Mouse (Mus musculus): ENCODE data around the gene Slc16a4. TPM values are rescaled to one million over a fixed set of nuclear protein-coding genes. Genes with fewer than 3 reads are reported as not detected.

Slc16a4 gene
- polyA plus RNA-seq, 1 experiment from 2014 or later, result 2.1 TPM

DNA sequence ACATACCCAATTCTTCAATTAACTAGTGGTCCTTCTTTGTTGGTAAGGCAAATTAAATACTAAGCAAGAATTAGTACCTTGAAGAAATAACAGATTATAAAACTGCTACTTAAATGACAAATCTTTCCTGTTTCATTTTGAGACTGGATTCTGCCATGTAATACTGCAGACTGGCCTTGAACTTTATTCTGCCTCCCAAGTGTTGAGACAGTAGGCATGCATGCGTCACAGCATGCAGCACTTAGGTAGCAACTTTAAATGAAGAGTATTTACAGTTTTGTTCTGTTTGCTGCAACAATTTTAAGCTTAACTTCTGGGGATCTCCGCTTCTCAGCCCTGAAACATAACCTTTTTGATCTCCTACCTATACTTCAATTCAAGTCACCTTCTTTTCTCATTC, 30.1 kb downstream of the Slc16a4 start:
- Histone ChIP-seq H3K4me1 (peaks cover 23% of the 10 kb centered on the region), H3K9ac (no peak overlapping the region), H3K27ac (no peak overlapping the region), H3K9me3 (no peaks in the 10 kb centered on the region), H3K4me3 (no peak overlapping the region), H3K4me2 (replicated peaks) (no peak overlapping the region), H3K27me3 (replicated peaks) (no peaks in the 10 kb centered on the region), H3K36me3 (peaks cover 27% of the 10 kb centered on the region)
- 93% methylated on average over 2 of the region's 2 CpGs for WGBS
- no peak for ATAC-seq (ENCODE audit: low FRiP score, low read depth)

DNA sequence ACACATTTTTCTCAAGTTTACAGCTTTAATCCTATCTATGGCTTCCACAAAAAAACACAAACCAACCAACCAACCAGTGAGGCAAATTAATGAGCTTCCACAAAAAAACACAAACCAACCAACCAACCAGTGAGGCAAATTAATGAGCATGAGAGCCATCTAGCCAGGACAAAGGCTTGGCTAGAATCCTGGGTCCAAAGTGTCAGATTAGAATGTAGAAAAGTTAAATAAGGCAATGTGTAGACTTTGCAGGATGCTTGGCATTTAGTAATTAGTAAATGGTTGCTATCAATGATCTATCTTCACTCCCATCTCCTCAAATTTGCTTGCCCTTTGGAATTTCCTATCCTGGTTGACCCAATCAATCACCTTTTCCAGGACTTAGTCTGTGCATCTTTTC, 30.7 kb downstream of the Slc16a4 start:
- Histone ChIP-seq H3K4me3 (no peak overlapping the region), H3K36me3 (peaks cover 27% of the 10 kb centered on the region)

DNA sequence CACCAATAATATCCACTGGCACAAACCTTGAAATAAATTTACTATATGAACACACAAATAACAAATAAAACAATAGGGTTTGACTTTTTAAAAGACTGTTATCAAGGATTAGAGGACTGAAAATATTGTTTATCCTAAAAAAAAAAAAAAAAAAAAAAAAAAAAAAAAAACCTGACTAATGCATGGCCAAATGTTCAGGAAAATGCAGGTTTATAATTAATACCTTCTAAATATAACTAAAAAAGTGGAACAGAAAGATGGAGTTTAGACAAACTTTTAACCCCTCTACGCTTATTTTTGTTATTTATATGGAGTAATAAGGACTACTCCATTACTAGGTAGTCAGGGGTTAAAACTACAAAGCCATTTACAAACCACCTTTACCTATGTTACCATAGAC, 35.4 kb downstream of the Slc16a4 start:
- peaks cover 40% of the 10 kb centered on the region for H3K4me1 ChIP-seq
- WGBS, result 98% methylated on average over 1 of the region's 1 CpGs

More for the DNA sequence above, 30.7 kb downstream of the Slc16a4 start:
- Histone ChIP-seq H3K4me1 (peaks cover 23% of the 10 kb centered on the region), H3K9ac (no peak overlapping the region), H3K27ac (no peak overlapping the region), H3K4me2 (replicated peaks) (no peak overlapping the region), H3K9me3 (no peaks in the 10 kb centered on the region), H3K27me3 (replicated peaks) (no peaks in the 10 kb centered on the region)
- ATAC-seq (ENCODE audit: low FRiP score, low read depth), result no peak

DNA sequence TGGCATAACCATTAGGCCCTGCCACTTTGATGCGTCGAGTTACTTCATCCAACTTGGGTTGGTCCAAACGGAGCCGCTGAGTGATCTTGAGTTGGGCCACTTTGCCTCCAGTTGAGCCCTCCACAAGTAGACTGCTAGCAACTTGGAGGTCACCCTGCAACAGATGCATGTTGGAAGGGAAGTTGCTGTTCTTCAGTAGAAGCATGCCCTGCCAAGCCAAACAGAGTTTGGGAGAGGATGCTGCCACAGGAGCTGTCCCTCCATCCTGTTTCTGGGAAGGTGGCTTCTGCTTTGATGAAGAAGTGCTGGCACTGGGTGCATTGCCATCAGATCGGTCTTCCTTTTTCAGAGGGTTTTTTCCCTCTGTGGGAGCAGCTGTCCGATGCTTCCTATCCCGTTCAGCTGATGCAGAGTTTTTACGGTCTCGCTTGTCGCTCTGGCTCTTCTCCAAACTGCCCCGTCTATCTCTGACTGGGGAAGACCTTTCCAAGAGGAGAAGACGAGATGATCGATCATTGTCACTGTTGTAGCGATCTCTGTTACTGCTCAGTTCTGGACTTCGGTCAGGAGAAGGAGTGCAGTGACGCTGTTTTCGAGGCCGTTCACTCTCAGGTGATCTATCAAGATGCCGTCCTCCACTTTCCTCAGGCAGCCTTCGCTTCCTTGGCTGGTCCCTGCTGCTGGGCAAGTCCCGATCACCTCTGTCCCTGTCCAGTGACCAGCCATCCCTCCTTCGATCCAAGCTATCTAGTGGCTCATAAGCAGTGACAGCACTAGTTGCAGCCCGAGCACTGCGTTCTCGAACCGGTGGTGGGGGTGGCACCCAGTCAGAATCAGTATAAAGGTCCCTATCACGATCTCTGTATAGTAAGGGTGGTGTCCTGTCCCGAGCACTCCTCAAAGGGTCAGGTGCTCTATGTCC, 39.7 kb downstream of the Slc16a4 start:
- WGBS, result 80% methylated on average over 28 of the region's 28 CpGs
- Histone ChIP-seq H3K27me3 (replicated peaks) (no peaks in the 10 kb centered on the region), H3K4me2 (replicated peaks) (peak overlapping the region; percentile 98), H3K9ac (no peak overlapping the region), H3K36me3 (peaks cover 17% of the 10 kb centered on the region), H3K4me3 (peak overlapping the region; percentile 96), H3K4me1 (peaks cover 25% of the 10 kb centered on the region), H3K9me3 (no peaks in the 10 kb centered on the region), H3K27ac (no peak overlapping the region)
- ATAC-seq (ENCODE audit: low FRiP score, low read depth), result no peak

More for the DNA sequence above, 35.4 kb downstream of the Slc16a4 start:
- Histone ChIP-seq H3K4me2 (replicated peaks) (no peak overlapping the region), H3K27ac (no peak overlapping the region), H3K4me3 (no peak overlapping the region), H3K36me3 (peaks cover 37% of the 10 kb centered on the region), H3K9me3 (no peaks in the 10 kb centered on the region), H3K9ac (no peak overlapping the region), H3K27me3 (replicated peaks) (no peaks in the 10 kb centered on the region)
- no peak for ATAC-seq (ENCODE audit: low FRiP score, low read depth)

DNA sequence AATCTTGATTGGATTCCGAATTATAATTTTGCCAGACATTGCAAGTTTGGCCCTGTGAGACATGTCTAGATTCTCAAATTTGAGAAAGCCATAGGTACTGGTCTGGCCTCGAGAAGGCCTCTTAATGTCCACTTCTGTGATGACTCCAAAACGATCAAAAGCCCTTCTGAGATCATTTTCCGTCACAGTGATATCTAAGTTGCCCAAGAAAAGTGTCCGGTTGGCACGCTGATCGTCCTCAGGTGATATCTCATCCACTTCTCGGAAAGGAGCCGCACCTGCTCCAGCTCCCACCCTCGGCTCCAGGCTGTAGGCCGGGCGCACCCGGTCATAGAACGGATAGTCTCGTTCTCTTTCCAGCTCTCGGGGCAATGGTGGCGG, 40.7 kb downstream of the Slc16a4 start:
- H3K27ac ChIP-seq, result no peak overlapping the region
- 27% methylated on average over 17 of the region's 17 CpGs for WGBS

DNA sequence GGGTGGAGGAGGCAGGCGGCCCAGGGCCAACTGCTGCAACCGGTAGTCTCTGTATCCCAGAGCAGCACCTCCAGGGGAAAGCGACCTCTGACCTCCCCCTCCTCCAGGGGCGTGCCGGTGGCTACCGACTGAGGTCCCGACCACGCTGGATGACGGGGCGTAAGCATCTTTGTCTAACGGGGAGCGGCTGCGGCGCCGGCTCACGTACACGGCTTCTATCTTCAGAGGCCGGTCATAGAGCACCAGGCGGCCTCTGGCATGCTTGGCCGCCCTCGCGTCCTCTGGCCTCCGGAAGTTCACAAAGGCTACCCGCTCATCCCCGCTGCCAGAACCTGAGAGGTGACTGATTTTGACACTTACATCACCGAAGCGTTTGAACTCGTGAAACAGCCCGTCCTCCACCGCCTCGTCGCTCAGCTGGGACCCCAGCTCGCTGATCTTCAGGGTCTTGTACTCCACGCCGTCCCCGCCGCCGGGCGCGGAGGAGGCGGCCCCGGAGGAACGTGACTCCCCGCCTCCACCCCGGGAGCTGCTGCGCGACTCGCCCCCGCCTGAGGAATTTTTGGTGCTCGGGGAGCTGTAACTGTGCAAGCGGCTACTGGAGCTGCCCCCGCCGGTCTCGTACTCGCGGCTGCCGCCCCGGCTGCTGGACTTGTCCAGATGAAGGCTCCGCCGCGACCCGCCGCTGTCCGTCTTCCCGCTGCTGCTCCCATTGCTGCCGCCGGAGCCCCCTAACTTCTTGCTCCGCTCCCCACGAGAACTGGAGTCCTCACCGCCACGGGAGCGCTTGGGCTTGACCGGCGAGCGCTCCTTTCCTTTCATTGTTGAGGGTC, 41.3 kb downstream of the Slc16a4 start:
- peak overlapping the region; percentile 96 for H3K4me3 ChIP-seq
- peak; percentile 5 for ATAC-seq (ENCODE audit: low FRiP score, low read depth)
- no peaks in the 10 kb centered on the region for H3K27me3 ChIP-seq (replicated peaks)
- under 1% methylated on average over 75 of the region's 75 CpGs for WGBS
- peak overlapping the region; percentile 88 for H3K9ac ChIP-seq
- H3K27ac ChIP-seq, result peak overlapping the region; percentile 75
- H3K4me1 ChIP-seq, result peaks cover 23% of the 10 kb centered on the region
- H3K4me2 ChIP-seq (replicated peaks), result peak overlapping the region; percentile 98
- no peaks in the 10 kb centered on the region for H3K9me3 ChIP-seq
- H3K36me3 ChIP-seq, result peaks cover 13% of the 10 kb centered on the region

More for the DNA sequence above, 40.7 kb downstream of the Slc16a4 start:
- no peaks in the 10 kb centered on the region for H3K27me3 ChIP-seq (replicated peaks)
- peaks cover 13% of the 10 kb centered on the region for H3K36me3 ChIP-seq
- H3K4me3 ChIP-seq, result peak overlapping the region; percentile 96
- H3K9me3 ChIP-seq, result no peaks in the 10 kb centered on the region
- peaks cover 23% of the 10 kb centered on the region for H3K4me1 ChIP-seq
- H3K4me2 ChIP-seq (replicated peaks), result peak overlapping the region; percentile 98
- peak overlapping the region; percentile 88 for H3K9ac ChIP-seq
- no peak for ATAC-seq (ENCODE audit: low FRiP score, low read depth)

DNA sequence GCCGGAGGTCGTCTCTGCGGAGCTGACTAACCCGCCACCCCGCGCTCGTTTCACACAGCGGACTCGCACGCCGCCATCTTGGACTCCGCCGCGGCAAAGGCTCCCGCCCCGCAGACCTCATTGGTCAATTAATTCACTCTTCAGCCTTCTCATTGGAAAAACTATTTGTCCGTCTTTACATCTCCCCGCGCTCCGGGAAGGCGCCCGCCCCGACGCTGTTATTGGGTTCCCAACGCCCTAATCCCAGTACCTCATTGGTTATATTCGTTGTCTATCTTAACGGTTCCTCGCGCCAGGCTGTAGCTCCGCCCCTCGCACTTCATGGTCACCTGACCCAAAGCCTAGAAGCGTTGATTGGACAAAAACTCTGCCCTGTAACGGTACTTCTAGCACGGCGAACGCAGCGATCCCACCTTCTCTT, 41.9 kb downstream of the Slc16a4 start:
- H3K4me3 ChIP-seq, result peak overlapping the region; percentile 96
- H3K27me3 ChIP-seq (replicated peaks), result no peaks in the 10 kb centered on the region
- peak; percentile 98 for ATAC-seq (ENCODE audit: low FRiP score, low read depth)
- peak overlapping the region; percentile 86 for H3K27ac ChIP-seq
- peaks cover 13% of the 10 kb centered on the region for H3K36me3 ChIP-seq
- H3K4me2 ChIP-seq (replicated peaks), result peak overlapping the region; percentile 98
- H3K4me1 ChIP-seq, result peaks cover 23% of the 10 kb centered on the region
- under 1% methylated on average over 37 of the region's 37 CpGs for WGBS
- peak overlapping the region; percentile 88 for H3K9ac ChIP-seq
- H3K9me3 ChIP-seq, result no peaks in the 10 kb centered on the region

DNA sequence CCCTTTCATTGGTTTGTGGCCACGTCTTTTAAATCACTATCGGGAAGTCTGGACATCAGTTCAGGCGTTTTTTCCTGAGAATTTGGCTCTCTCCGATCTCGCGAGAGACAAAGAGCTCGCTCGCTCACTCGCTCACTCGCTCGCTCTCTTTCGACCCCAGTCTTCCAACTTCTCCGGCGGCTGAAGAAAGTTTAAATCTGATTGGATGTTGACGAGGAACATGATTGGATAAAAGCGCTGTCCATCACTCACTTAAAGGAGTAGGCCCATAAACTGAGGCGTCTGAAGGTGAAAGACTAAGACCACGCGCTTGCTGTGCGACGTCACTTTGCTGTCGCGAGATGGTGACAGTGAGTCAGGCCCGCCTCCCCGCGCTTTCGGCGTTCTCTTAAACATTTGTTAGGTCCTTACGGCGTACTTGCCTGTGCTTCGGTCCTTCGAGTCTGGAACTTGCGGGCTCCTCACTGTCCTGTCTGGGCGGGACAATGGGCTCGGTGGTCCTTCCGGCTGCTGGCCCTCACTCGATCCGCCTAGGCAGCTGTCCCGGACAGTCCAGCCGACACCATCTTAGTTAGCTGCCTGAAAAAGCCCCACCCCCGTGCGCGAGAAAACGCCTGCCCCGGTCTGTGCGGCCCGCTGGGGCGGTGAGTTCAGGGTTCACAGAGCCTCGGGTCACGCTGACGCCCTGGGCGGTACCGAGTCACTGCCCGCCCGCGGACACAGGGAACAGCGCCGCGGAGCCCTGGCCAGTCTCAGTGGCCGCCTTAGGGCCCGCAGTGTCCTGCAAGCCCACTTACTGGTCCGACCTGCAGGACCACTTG, 42.6 kb downstream of the Slc16a4 start, which contains the start of gene Rbm15:
Gene Rbm15 (minus strand): TSS at position 293 of the 821 bp plus-strand sequence.
- under 1% methylated on average over 62 of the region's 62 CpGs for WGBS
- ATAC-seq (ENCODE audit: low FRiP score, low read depth), result peak; percentile 97
- H3K4me2 ChIP-seq (replicated peaks), result peak within 1 kb of the TSS; percentile 98

DNA sequence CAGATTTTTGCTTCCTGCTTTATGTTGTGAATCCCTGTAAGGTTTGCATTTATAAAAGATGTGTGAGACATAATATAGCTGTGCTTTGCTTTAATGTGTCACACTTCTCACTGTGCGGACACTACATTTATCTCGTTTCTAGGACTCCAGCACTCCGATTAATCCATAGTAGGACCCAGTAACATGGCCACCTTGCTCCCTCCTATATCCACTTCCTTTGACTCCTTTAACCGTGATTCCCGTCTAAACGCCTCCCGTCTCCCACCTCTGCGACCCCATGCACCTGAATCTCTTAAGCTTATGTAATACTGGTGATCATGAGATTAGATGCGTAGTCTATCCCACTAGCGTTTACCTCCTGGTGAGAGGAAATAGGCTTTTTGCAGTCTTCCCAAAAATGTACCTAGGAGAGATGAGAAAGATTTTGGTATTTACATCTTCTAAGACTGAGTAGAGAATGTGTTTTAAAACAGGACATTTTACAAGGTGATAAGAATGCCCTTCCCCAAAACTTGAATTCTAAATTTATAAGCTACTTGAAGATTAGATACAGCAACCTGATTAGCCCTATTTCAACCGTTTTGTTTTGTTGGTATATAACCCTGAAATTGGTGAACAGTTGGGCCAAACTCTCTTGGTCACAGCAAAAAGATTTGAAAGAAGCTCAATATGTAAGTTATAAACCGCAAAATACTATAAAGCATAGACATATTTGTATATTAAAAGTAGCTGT, 43.3 kb downstream of the Slc16a4 start:
- peaks cover 13% of the 10 kb centered on the region for H3K36me3 ChIP-seq
- ATAC-seq (ENCODE audit: low FRiP score, low read depth), result no peak
- WGBS, result 11% methylated on average over 12 of the region's 12 CpGs

More for the DNA sequence above, 42.6 kb downstream of the Slc16a4 start, which contains the start of gene Rbm15:
- no peaks in the 10 kb centered on the region for H3K9me3 ChIP-seq
- peak within 1 kb of the TSS; percentile 88 for H3K9ac ChIP-seq
- peaks cover 13% of the 10 kb centered on the region for H3K36me3 ChIP-seq
- H3K27ac ChIP-seq, result peak within 1 kb of the TSS; percentile 86
- peaks cover 22% of the 10 kb centered on the region for H3K4me1 ChIP-seq
- peak within 1 kb of the TSS; percentile 96 for H3K4me3 ChIP-seq
- no peaks in the 10 kb centered on the region for H3K27me3 ChIP-seq (replicated peaks)

DNA sequence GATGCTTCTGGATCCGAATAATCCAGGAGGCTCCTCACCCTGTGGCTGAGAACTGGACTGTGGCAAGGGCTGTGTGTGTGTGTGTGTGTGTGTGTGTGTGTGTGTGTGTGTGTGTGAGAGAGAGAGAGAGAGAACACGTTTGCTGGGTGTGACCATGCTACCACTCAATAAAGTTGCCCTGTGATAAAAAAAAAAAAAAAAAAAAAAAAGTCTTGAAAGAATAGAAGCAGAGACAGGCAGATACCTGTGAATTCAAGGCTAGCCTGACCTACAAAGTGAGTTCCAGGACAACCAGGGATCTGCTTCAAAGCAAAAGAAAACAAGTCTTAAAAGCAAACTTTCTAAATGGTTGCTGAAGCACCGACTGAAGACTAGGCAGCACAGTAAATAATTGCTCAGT, 52.9 kb downstream of the Slc16a4 start:
- H3K27me3 ChIP-seq (replicated peaks), result no peaks in the 10 kb centered on the region; the same call in 1 of the 2 replicates
- ATAC-seq (ENCODE audit: low FRiP score, low read depth), result no peak
- H3K4me3 ChIP-seq, result no peak overlapping the region
- H3K4me2 ChIP-seq (replicated peaks), result no peak overlapping the region
- H3K36me3 ChIP-seq, result no peaks in the 10 kb centered on the region
- H3K9ac ChIP-seq, result no peak overlapping the region
- no peaks in the 10 kb centered on the region for H3K4me1 ChIP-seq
- H3K9me3 ChIP-seq, result no peaks in the 10 kb centered on the region
- WGBS, result 64% methylated on average over 3 of the region's 3 CpGs
- no peak overlapping the region for H3K27ac ChIP-seq

More for the DNA sequence above, 43.3 kb downstream of the Slc16a4 start:
- H3K9ac ChIP-seq, result peak overlapping the region; percentile 83
- peaks cover 21% of the 10 kb centered on the region for H3K4me1 ChIP-seq
- H3K4me3 ChIP-seq, result peak overlapping the region; percentile 96
- H3K27me3 ChIP-seq (replicated peaks), result no peaks in the 10 kb centered on the region
- H3K9me3 ChIP-seq, result no peaks in the 10 kb centered on the region
- H3K27ac ChIP-seq, result peak overlapping the region; percentile 86
- peak overlapping the region; percentile 64 for H3K4me2 ChIP-seq (replicated peaks)
